Mouse (Mus musculus): ENCODE measurements around the gene Arhgef15. TPM values are rescaled to one million over a fixed set of nuclear protein-coding genes. Genes with fewer than 3 reads are reported as not detected.
"Not testable (repeated sequence)": the region's sequence is repeated elsewhere in the genome, so short reads cannot be mapped to it uniquely, and the experiment has no call there.

Arhgef15 gene
- polyA plus RNA-seq, 1 experiment: 6.0 TPM

- 84% methylated on average over 4 of the region's 4 CpGs for WGBS
- DNase-seq (ENCODE audit: low read depth, low spot score): not testable (repeated sequence)
These were observed 20.3 kb downstream of the Arhgef15 start for GRCm38 (mm10) chr11:68936951-68937350.

GRCm38 (mm10) chr11:68933885-68934507 is 23.3 kb downstream of the Arhgef15 start:
- no peak for DNase-seq (ENCODE audit: low read depth, low spot score)
- WGBS: 71% methylated on average over 5 of the region's 5 CpGs

DNA sequence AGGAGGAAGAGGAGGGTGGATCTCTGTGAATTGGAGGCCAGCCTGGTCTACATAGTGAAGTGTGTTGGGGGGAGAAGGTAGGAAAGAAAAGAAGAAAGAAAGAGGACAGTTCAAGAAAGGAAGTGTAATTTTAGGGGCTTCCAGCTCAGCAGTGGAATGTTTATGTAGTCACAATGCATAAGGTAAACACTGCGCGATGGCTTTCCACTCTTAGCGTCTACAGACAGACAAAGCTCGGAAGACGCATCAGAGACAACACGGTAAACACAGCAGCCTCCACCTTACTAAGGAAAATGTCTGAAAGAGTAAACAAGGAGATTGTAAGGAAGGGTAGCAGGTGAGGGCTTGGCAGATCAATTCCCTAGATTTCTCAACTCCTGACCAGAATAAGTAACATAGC is 27.3 kb downstream of the Arhgef15 start:
- no peak for DNase-seq (ENCODE audit: low read depth, low spot score)
- WGBS: 29% methylated on average over 6 of the region's 6 CpGs

DNA sequence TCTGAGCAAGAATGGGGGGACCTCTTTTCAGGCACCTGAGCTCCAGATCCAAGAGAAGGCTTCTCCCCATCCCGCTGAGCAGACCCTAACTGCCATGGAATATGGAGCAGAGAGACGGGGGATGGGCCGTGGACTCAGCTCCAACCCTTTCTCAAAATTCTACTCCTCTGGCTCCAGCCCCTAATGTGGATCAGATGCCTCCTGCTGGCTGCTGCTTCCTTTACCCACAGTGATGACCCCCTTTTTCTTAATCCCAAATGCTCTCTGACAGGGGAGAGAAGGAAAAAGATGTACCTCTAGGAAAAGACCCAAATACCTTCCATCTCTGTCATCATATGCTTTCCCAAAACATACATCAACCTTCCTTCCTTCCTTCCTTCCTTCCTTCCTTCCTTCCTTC is 30.3 kb downstream of the Arhgef15 start, which contains the start of gene Odf4:
Odf4 (minus strand) TSS at position 101 of the 400 bp plus-strand sequence.
- 83% methylated on average over 3 of the region's 3 CpGs for WGBS

GRCm38 (mm10) chr11:68924749-68925148 is 32.5 kb downstream of the Arhgef15 start:
- 83% methylated on average over 2 of the region's 2 CpGs for WGBS
- no peak for DNase-seq (ENCODE audit: low read depth, low spot score)

More for the DNA sequence above, 30.3 kb downstream of the Arhgef15 start, which contains the start of gene Odf4:
- DNase-seq (ENCODE audit: low read depth, low spot score): no peak

DNA sequence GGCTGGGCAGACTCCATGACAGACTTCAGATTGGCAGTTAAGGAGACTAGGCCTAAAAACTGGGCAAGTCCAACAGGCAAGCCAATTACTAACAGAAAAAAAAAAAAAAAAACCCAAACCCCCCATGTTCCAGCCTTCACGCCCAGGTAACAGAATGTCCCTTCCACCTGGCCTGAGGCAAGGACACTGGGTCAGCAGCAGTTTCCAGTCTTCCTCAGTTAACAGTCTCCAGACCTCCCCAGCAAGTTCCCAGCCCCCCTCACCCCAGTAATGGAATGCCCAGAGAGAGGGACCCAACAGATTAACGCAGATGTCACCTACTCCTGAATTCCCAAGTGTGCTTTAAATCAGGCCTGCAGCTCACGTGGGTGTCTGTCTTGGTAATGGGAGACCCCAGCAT is 34.1 kb downstream of the Arhgef15 start:
- 88% methylated on average over 3 of the region's 3 CpGs for WGBS
- DNase-seq (ENCODE audit: low read depth, low spot score): no peak

DNA sequence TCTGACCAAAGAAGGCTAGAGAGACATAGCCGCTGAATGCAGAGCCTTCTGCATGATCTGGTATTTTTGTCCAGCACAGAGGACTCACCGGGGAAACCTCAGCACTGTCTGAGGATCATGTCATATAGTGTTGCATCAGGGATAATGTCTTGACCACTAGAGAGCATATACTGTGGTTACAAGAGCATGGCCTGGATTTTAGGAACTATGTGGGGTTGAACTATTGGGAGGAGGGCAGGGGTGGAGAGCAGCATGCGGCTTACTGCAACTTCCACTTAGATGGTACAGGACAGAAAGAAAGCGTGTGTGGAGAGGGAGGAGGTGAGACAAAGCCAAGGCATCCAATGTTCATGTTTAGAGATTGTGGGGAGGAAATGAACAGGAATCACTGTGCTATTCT is 42.7 kb downstream of the Arhgef15 start:
- no peak for DNase-seq (ENCODE audit: low read depth, low spot score)
- WGBS: 91% methylated on average over 4 of the region's 4 CpGs

DNA sequence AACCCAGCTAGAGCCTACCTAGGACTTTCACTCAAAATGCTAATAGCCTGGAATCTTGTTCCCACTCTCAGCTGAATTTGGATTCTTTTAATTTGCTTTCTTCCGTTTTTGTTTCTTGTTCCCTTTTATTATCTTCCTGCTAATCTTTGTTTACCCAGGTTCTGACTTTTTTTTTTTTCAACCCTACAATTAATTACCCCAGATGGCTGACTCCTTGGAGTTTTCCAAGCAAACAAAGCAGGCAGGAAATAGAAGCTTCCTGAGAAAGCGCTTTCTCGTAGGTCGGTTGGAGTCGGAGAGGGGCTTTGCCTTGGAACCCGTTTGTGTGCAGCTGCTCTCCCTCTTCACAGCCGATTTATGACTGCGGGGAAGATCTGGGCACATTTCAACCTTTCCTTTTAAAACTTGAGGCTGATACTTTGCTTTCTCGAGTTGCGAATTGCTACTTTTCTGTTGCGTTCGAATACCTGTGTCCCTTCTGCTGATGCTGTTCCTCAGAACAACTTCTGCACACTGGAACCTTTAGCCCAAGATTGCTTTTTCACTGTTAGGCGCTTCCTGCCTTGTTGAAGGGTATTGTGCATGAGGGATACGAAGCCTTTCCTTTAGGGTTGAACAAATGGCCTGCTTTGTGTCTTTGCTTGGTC is 45.6 kb downstream of the Arhgef15 start:
- no peak for DNase-seq (ENCODE audit: low read depth, low spot score)
- 15% methylated on average over 14 of the region's 14 CpGs for WGBS

GRCm38 (mm10) chr11:68908846-68909503 is 48.3 kb downstream of the Arhgef15 start:
- no peak for DNase-seq (ENCODE audit: low read depth, low spot score)
- WGBS: 29% methylated on average over 7 of the region's 7 CpGs

DNA sequence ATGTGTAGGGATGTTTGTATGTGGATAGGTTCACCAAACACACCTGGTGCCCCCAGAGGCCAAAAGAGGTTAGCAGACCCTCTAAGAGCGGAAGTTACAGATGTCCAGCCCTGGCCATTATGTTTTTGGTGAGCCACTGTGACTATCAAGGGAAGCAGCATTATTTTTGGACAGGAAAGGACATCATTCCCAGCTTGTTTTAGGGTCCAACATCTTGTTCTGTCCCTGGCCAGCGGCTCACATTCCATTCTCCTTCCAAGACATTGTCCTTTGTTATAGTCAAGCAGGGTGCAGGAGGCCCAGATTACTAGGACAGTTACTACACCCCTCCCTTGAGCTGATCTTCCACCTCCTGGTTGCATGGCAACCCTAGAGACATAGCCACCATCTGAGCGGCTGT is 50.0 kb downstream of the Arhgef15 start:
- no peak for DNase-seq (ENCODE audit: low read depth, low spot score)
- 79% methylated on average over 3 of the region's 3 CpGs for WGBS

DNA sequence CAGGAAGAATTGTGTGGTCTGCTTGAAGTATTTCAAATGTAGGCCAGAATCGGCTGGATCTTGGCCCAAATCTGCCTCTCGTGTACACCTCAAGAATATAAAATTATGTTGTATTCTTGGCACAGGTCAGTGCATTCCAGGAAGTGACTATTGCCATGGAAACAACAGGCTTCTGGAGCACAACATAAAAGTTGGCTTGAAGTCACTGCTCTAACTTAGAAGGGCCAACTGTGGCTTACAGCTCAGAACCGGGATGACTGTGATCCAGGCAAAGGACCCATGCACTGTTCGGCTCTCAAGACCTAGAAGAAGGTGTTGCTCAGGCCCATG is 50.9 kb downstream of the Arhgef15 start:
- WGBS: 28% methylated on average over 4 of the region's 4 CpGs
- no peak for DNase-seq (ENCODE audit: low read depth, low spot score)

DNA sequence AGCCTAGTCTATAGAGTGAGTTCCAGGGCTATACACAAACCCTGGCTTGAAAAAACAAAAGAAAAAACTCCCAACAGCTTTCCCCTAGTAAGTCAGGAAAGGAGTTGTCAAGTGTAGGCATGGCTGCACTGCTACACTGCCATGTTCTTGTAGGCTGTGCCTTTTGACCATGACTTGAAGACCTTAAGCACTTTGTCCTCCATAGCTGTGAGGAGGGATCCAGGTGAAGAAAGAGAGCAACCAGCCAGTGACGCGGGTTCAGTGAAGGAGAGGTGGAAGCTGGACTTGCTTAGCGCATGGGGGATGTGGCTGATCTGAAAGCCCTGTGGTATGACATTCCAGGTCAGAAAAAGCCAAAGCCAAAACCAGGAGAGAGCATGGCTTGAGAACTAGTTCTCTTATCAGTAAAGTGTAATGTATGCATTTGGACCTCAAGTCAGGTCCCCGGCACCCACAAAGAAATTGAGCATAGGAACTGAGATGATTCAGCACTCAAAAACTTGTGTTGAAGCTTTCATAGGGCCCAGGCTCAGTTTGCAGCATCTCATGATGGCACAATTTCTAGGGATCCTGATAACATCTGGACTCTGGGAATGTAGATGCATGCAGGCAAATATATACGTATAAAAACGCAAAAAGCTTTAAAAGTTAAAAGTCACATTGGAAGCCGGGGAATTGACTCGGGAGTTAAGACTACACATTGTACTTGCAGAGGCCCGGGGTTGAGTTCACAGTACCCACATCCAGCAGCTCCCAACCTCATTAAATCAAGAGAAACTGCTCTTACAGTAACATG is 51.4 kb downstream of the Arhgef15 start:
- DNase-seq (ENCODE audit: low read depth, low spot score): no peak
- 86% methylated on average over 9 of the region's 9 CpGs for WGBS

DNA sequence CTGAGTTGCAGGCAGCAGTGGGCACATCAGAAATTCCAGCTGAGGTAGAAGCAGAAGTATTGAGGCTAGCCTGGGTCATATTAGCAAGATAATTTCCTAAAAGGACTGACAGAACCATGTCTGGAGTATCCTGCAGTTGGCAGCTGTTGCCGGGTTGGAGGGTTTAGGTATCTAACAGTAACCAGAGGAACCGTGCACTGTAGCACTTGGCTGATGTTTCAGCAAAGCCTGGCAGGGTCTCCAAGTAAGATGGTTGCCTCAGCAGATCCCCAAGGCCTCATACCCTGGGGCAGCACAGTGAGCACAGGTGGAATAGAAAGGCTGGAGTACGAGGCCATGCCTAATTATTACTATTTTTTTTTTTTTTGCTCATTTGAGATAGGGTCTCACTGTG is 52.1 kb downstream of the Arhgef15 start:
- no peak for DNase-seq (ENCODE audit: low read depth, low spot score)
- WGBS: 80% methylated on average over 3 of the region's 3 CpGs

DNA sequence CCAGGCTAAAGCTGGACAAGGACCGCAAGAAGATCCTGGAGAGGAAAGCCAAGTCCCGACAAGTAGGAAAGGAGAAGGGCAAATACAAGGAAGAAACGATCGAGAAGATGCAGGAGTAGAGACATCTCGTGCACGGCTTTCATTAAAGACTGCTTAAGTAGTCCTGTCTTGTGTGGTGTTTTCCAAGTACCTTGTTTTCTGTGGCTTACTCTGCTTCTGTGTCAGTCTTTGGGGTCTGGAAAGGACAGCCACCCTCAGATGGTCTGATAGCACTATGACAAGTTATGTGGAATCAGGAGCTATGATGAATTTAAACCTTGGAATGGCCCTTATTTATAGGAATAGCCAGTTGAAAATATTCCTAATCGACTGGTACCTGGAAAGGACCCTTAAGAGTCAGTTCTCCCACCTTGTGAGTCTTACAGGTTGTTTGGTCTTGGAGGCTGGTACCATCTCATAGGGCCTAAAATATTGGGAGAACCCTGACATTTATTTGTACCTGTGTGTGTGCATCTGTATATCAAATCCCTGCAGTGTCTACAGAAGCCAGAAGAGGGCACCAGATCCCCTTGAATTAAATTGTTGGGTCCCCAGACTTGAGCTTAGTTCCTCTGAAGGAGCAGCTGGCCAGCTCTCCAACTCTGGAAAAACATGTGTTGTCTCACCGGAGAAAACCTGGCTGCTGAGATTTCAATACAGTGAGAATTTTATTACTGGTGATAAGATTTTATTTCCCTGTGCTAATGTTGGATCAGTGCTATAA is 52.7 kb downstream of the Arhgef15 start:
- peak; percentile 60 for DNase-seq (ENCODE audit: low read depth, low spot score)
- WGBS: 67% methylated on average over 8 of the region's 8 CpGs

DNA sequence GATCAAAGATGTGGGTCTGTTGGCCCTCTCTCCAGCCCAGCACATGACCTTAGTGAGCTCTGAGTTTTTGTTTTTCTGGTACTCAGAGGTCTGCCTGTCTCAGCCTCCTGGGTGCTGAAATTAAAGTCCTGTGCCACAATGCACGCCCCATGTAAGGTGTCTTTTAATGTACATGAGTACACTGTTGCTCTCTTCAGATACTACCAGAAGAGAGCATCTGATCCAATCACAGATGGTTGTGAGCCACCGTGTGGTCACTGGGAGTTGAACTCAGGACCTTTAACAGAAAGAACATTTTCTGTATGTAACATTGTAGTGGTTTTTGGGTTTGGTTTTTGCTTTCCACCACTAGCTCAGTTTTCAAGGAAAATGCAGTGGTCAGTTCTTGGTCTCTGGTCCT is 53.5 kb downstream of the Arhgef15 start:
- 69% methylated on average over 2 of the region's 2 CpGs for WGBS

DNA sequence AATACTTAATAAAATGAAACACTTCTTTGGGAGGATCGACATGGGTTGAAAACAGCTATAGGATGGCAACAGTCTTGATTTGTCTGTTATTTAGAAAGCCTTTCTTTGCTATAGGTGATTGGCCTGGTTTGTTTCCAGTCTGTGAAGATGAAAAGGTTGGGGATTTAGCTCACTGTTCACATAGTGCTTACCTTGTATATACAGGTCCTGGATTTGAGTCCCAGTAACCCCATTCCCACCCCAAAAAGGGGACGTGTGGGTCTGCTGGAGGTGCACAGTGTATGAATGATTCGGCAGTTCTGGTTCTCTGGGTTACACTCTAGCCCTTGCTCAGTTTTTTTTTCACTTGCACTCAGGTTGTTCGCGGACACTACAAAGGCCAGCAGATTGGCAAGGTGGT is 54.5 kb downstream of the Arhgef15 start:
- DNase-seq (ENCODE audit: low read depth, low spot score): no peak
- 70% methylated on average over 5 of the region's 5 CpGs for WGBS

More for the DNA sequence above, 53.5 kb downstream of the Arhgef15 start:
- no peak for DNase-seq (ENCODE audit: low read depth, low spot score)

- no peak for DNase-seq (ENCODE audit: low read depth, low spot score)
- 2% methylated on average over 11 of the region's 11 CpGs for WGBS
These were observed 54.9 kb downstream of the Arhgef15 start for GRCm38 (mm10) chr11:68902367-68902766.

GRCm38 (mm10) chr11:68902047-68902364 is 55.3 kb downstream of the Arhgef15 start:
- DNase-seq (ENCODE audit: low read depth, low spot score): no peak
- under 1% methylated on average over 10 of the region's 10 CpGs for WGBS

- under 1% methylated on average over 52 of the region's 52 CpGs for WGBS
These were observed 55.8 kb downstream of the Arhgef15 start, which contains the start of gene Rpl26 for GRCm38 (mm10) chr11:68901351-68902046. Gene Rpl26, plus strand, starts transcription at chr11:68901583.

More at GRCm38 (mm10) chr11:68901351-68902046, 55.8 kb downstream of the Arhgef15 start, which contains the start of gene Rpl26:
- DNase-seq (ENCODE audit: low read depth, low spot score): peak; percentile 99
